Mouse (Mus musculus): Measurements from ENCODE around the gene Tdp2.

The Tdp2 gene

GRCm38 (mm10) chr13:24882411-24882810, 50.9 kb downstream of the Tdp2 start:
- DNase-seq = peak; percentile 63

- peak; percentile 62 for DNase-seq
Measured at GRCm38 (mm10) chr13:24889554-24889953, 58.1 kb downstream of the Tdp2 start.
